Comparison of ENCODE assay signal across 25 mouse cellular contexts in the genomic region with DNA sequence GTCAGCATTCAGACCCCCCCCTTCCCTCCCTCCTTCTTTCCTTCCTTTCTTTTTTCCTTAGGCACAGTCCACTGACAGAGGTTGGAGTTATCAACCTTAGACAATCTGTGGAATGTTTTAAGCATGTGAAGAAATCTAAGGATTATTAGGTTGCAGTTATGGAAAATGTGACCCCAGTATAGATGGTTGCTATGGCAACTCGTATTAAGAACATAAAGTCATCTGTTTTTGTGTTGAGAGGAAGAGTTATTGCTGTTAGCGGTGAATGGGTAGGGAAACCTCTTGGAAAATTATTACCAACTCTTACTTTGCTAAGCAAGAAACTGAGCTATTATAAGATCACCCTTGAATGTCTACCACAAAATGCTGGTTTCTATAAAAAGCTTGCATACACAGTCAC. TPM values are rescaled to one million over a fixed set of nuclear protein-coding genes. Genes with fewer than 3 reads are reported as not detected.
DNase-seq lines count a peak whose midpoint lies in the region; ATAC-seq and TF ChIP-seq lines count a peak whose summit lies in the region.
"Had no signal": no experiment of that assay in that cellular context is flagged by ENCODE, and none has a peak within 500 bp of the region (broad histone marks: within the 10 kb centered on the region; RNA-seq: fewer than 3 reads in every experiment).

No protein-coding gene starts in this region.

- no peaks in the 10 kb centered on the region for H3K27me3 ChIP-seq in hindbrain, embryonic 14.5 days (ENCODE audit: control insufficient read depth, insufficient read depth, low read length)
- H3K27me3 ChIP-seq in hindbrain, postnatal 0 days (ENCODE audit: insufficient read depth, low read length), result no peaks in the 10 kb centered on the region
- no peaks in the 10 kb centered on the region for H3K27me3 ChIP-seq in embryonic facial prominence, embryonic 13.5 days
- H3K27me3 ChIP-seq in limb, embryonic 14.5 days (ENCODE audit: control insufficient read depth, insufficient read depth, low read length), result no peaks in the 10 kb centered on the region
- no peaks in the 10 kb centered on the region for H3K27me3 ChIP-seq in kidney, embryonic 15.5 days
- H3K27me3 ChIP-seq: forebrain, embryonic 12.5 days; heart, embryonic 13.5 days; neural tube, embryonic 12.5 days; Patski had no signal

- TF ChIP-seq CTCF in hindbrain, postnatal 0 days (IDR thresholded peaks at IDR 0.05; ENCODE audit: low read depth), result no peak

- H3K4me3 ChIP-seq in hindbrain, embryonic 14.5 days (replicated peaks; ENCODE audit: low read length), result no peak overlapping the region
- no peak overlapping the region for H3K4me3 ChIP-seq in hindbrain, postnatal 0 days (ENCODE audit: low read length)
- no peak overlapping the region for H3K4me3 ChIP-seq in embryonic facial prominence, embryonic 13.5 days
- H3K4me3 ChIP-seq in limb, embryonic 14.5 days (replicated peaks; ENCODE audit: low read length), result no peak overlapping the region
- no peak overlapping the region for H3K4me3 ChIP-seq in kidney, embryonic 15.5 days (replicated peaks)
- H3K4me3 ChIP-seq: forebrain, embryonic 12.5 days; gastrocnemius, adult 2 months; heart, embryonic 13.5 days; neural tube, embryonic 12.5 days had no signal

- DNase-seq in hindbrain, embryonic 14.5 days (ENCODE audit: low spot score), result no peak
- DNase-seq in hindbrain, postnatal 0 days (ENCODE audit: low spot score), result no peak
- peak; percentile 30 for DNase-seq in NIH3T3 (ENCODE audit: low read depth)
- peak; percentile 80 for DNase-seq in limb, embryonic 14.5 days (ENCODE audit: low spot score)
- DNase-seq in embryo, embryonic 10 days (ENCODE audit: low spot score), result no peak
- DNase-seq: adrenal gland, postnatal 36 days; cerebellum, adult 11-12 months; cerebellum, postnatal 14 days; gastrocnemius, adult 2 months; heart, postnatal 14 days; kidney, postnatal 36 days; layer of hippocampus, postnatal 36 days; liver, postnatal 0 days; right cerebral cortex, postnatal 25 days had no signal

- TF ChIP-seq POLR2A in limb, embryonic 14.5 days (IDR thresholded peaks at IDR 0.05; ENCODE audit: borderline replicate concordance, extremely low read depth, insufficient read depth, insufficient read length), result no peak

- H3K4me2 ChIP-seq in hindbrain, embryonic 14.5 days (replicated peaks), result no peak overlapping the region
- no peak overlapping the region for H3K4me2 ChIP-seq in hindbrain, postnatal 0 days (ENCODE audit: low read depth, low read length)
- H3K4me2 ChIP-seq in embryonic facial prominence, embryonic 13.5 days, result no peak overlapping the region
- no peak overlapping the region for H3K4me2 ChIP-seq in limb, embryonic 14.5 days (replicated peaks; ENCODE audit: low read depth, low read length, severe bottlenecking)
- no peak overlapping the region for H3K4me2 ChIP-seq in kidney, embryonic 15.5 days
- H3K4me2 ChIP-seq: forebrain, embryonic 12.5 days; heart, embryonic 13.5 days; liver, embryonic 11.5 days; neural tube, embryonic 12.5 days had no signal

- no peaks in the 10 kb centered on the region for H3K36me3 ChIP-seq in hindbrain, embryonic 14.5 days (replicated peaks; ENCODE audit: control insufficient read depth, insufficient read depth)
- H3K36me3 ChIP-seq in hindbrain, postnatal 0 days (ENCODE audit: insufficient read depth, low read length), result no peaks in the 10 kb centered on the region
- H3K36me3 ChIP-seq in embryonic facial prominence, embryonic 13.5 days, result no peaks in the 10 kb centered on the region
- no peaks in the 10 kb centered on the region for H3K36me3 ChIP-seq in limb, embryonic 14.5 days (ENCODE audit: control insufficient read depth, insufficient read depth, low read length)
- no peaks in the 10 kb centered on the region for H3K36me3 ChIP-seq in kidney, embryonic 15.5 days
- H3K36me3 ChIP-seq: forebrain, embryonic 12.5 days; heart, embryonic 13.5 days; neural tube, embryonic 12.5 days had no signal

- peaks cover 16% of the 10 kb centered on the region; the same call in 1 of the 2 replicates for H3K4me1 ChIP-seq in hindbrain, embryonic 14.5 days (replicated peaks; ENCODE audit: control insufficient read depth, insufficient read depth, low read length)
- no peaks in the 10 kb centered on the region for H3K4me1 ChIP-seq in hindbrain, postnatal 0 days (ENCODE audit: insufficient read depth, low read length)
- peaks cover 38% of the 10 kb centered on the region for H3K4me1 ChIP-seq in embryonic facial prominence, embryonic 13.5 days
- peaks cover 18% of the 10 kb centered on the region for H3K4me1 ChIP-seq in limb, embryonic 14.5 days (ENCODE audit: control insufficient read depth, insufficient read depth, low read length)
- H3K4me1 ChIP-seq in kidney, embryonic 15.5 days, result no peaks in the 10 kb centered on the region

- no peaks in the 10 kb centered on the region for H3K9me3 ChIP-seq in hindbrain, embryonic 14.5 days (ENCODE audit: control insufficient read depth, low read length)
- no peaks in the 10 kb centered on the region for H3K9me3 ChIP-seq in hindbrain, postnatal 0 days (ENCODE audit: low read length)
- no peaks in the 10 kb centered on the region for H3K9me3 ChIP-seq in embryonic facial prominence, embryonic 13.5 days
- no peaks in the 10 kb centered on the region for H3K9me3 ChIP-seq in limb, embryonic 14.5 days (ENCODE audit: control insufficient read depth, low read length)
- no peaks in the 10 kb centered on the region for H3K9me3 ChIP-seq in kidney, embryonic 15.5 days (replicated peaks)
- H3K9me3 ChIP-seq: forebrain, embryonic 12.5 days; heart, embryonic 13.5 days; neural tube, embryonic 12.5 days had no signal

- WGBS in hindbrain, embryonic 14.5 days, result 71% methylated on average over 2 of the region's 2 CpGs
- 84% methylated on average over 2 of the region's 2 CpGs for WGBS in hindbrain, postnatal 0 days
- WGBS in embryonic facial prominence, embryonic 13.5 days, result 51% methylated on average over 2 of the region's 2 CpGs
- 36% methylated on average over 2 of the region's 2 CpGs for WGBS in limb, embryonic 14.5 days
- 65% methylated on average over 2 of the region's 2 CpGs for WGBS in kidney, embryonic 15.5 days

- no peak for ATAC-seq in hindbrain, embryonic 14.5 days (ENCODE audit: low FRiP score)
- no peak for ATAC-seq in hindbrain, postnatal 0 days
- no peak for ATAC-seq in embryonic facial prominence, embryonic 13.5 days (ENCODE audit: insufficient number of reproducible peaks, insufficient read depth, low FRiP score, low TSS enrichment, low read depth)
- peak; percentile 48; the same call in 1 of the 2 replicates for ATAC-seq in limb, embryonic 14.5 days (ENCODE audit: low FRiP score, low read depth)
- ATAC-seq in kidney, embryonic 15.5 days (replicated peaks; ENCODE audit: low FRiP score), result no peak
- ATAC-seq: hindbrain, embryonic 16.5 days; intestine, embryonic 16.5 days; liver, postnatal 0 days; lung, postnatal 0 days; Patski had no signal

- peak overlapping the region; percentile 61; the same call in 1 of the 2 replicates for H3K27ac ChIP-seq in hindbrain, embryonic 14.5 days
- no peak overlapping the region for H3K27ac ChIP-seq in hindbrain, postnatal 0 days
- peak overlapping the region; percentile 71 for H3K27ac ChIP-seq in embryonic facial prominence, embryonic 13.5 days
- no peak overlapping the region; the same call in 1 of the 2 replicates for H3K27ac ChIP-seq in limb, embryonic 14.5 days (replicated peaks; ENCODE audit: low read depth, low read length)
- H3K27ac ChIP-seq in kidney, embryonic 15.5 days, result no peak overlapping the region
- H3K27ac ChIP-seq: forebrain, embryonic 12.5 days; gastrocnemius, adult 2 months; macrophage; neural tube, embryonic 12.5 days had no signal

- H3K9ac ChIP-seq in hindbrain, embryonic 14.5 days, result no peak overlapping the region
- H3K9ac ChIP-seq in hindbrain, postnatal 0 days (replicated peaks; ENCODE audit: low read length), result no peak overlapping the region
- H3K9ac ChIP-seq in embryonic facial prominence, embryonic 13.5 days, result no peak overlapping the region
- no peak overlapping the region for H3K9ac ChIP-seq in limb, embryonic 14.5 days (ENCODE audit: low read depth, low read length, severe bottlenecking)
- no peak overlapping the region for H3K9ac ChIP-seq in kidney, embryonic 15.5 days
- H3K9ac ChIP-seq: forebrain, embryonic 12.5 days; heart, embryonic 13.5 days; liver, postnatal 0 days; neural tube, embryonic 12.5 days had no signal

RNA-seq across cellular contexts. Expression of a gene that starts 43.5 kb away (rescaled TPM):
- 62.4 and 76.0 TPM in 2 replicates for polyA plus RNA-seq in hindbrain, embryonic 14.5 days (2014; fragmentation: Nextera tagmentation; extraction: Ambion mirVana)
- 85.7 and 111 TPM in 2 replicates for total RNA-seq in hindbrain, postnatal 0 days (2014; rRNA removed)
- polyA plus RNA-seq in hindbrain, postnatal 0 days (2015; fragmentation: Nextera tagmentation; extraction: Ambion mirVana), result 90.5 and 97.5 TPM in 2 replicates
- polyA plus RNA-seq in embryonic facial prominence, embryonic 13.5 days (2015; fragmentation: Nextera tagmentation; extraction: Ambion mirVana), result 117 and 125 TPM in 2 replicates
- polyA plus RNA-seq in limb, embryonic 14.5 days (2012; rRNA removed), result 80.7 and 83.7 TPM in 2 replicates
- polyA plus RNA-seq in limb, embryonic 14.5 days (2014; fragmentation: Nextera tagmentation; extraction: Ambion mirVana), result 89.0 and 90.2 TPM in 2 replicates
- 110 and 144 TPM in 2 replicates for polyA plus RNA-seq in kidney, embryonic 15.5 days (2015; fragmentation: Nextera tagmentation; extraction: Ambion mirVana)

Comparison
In these comparisons a context has a peak if more than half of its experiments do, and no peak if none do; other contexts are left out.
1. H3K27ac ChIP-seq: peak in hindbrain, embryonic 14.5 days (single experiment) and embryonic facial prominence, embryonic 13.5 days (single experiment); none in hindbrain, postnatal 0 days (single experiment), limb, embryonic 14.5 days (single experiment) and kidney, embryonic 15.5 days (single experiment).
2. DNase-seq: peak in NIH3T3 (single experiment) and limb, embryonic 14.5 days (single experiment); none in hindbrain, embryonic 14.5 days (single experiment), hindbrain, postnatal 0 days (single experiment) and embryo, embryonic 10 days (single experiment).